Mouse (Mus musculus) naive thymus-derived CD4-positive, alpha-beta T cell, adult 5 months (primary cell): ENCODE results near the gene Phc2. TPM values are rescaled to one million over a fixed set of nuclear protein-coding genes. Genes with fewer than 3 reads are reported as not detected.

Experiments used
- polyA plus RNA-seq: library from polyadenylated mRNA; unstranded; fragments of 100-300 nt; shearing (Covaris generic); gene quantifications from one replicate; pipeline ENCODE4 v1.2.1, GENCODE M21; 2017

Gene Phc2
- polyA plus RNA-seq = 140 TPM

DNA sequence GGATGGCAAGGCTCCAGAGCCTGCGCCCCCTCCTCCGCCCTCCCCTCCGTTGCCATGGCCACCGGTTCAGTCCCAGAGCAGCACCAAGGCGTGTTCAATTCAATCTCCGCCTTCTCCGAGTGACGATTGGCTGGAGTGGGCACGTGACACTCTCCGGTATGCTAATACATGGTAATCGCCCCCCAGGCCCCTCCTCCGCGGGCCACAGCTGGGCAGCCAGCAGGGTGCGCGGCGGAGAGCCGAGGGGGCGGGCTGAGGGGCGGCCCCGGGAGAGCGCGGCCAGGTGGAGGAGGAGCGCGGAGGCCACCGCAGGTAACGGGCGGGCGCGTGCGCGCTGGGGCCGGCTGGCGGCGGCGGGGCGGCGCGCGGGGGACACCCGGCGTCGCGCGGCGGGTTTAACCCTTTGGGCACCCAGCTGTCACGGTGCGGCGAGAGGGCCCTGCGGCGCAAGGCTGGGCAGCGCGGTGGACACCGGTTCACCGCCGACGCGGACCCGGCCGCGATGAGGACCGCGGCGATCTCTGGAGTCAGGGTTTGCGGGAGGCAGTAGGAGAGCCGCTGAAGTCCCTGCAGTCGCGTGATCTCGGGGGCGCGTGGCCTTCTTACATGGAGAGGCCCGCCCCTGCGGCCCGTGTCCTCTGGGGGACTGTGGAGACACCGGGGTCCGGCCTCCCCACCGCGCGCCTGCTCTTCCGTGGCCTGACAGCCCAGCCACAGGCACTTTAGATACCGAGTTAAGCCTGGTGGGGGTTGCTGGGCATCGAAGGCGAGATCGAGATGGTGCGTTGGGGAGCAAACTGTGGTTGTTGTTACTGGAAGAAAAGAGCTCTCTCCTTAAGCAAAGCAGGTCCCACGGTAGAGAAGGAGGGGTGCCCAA lies at the start of gene Phc2:
Gene Phc2 (plus strand): TSS at position 198 of the 877 bp plus-strand sequence.

DNA sequence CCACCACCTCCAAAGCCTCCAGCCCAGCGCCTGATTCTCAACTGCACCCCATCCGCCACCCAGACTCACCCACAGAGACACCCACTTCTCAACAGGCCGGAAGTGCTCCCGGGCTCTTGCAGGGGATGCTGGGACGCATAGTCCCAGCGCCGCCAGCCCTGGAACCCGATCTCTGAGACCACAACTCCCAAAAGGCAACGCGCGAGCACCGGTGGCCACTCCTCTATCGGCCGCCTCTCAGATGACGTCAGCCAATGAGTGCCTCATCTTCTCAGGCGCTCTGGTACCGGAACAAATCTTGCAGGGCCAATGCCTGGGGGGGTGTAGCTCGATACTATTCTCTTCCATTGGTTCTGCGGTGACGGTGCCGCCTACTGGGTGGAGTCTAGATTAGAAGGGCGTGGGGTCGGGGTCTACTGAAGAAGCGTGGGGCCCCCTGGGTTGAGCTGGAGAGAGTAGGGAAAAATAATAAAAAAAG lies 44.5 kb upstream of the Phc2 start, which contains the start of gene Zscan20:
Gene Zscan20 (minus strand): TSS at position 174 of the 478 bp plus-strand sequence.

DNA sequence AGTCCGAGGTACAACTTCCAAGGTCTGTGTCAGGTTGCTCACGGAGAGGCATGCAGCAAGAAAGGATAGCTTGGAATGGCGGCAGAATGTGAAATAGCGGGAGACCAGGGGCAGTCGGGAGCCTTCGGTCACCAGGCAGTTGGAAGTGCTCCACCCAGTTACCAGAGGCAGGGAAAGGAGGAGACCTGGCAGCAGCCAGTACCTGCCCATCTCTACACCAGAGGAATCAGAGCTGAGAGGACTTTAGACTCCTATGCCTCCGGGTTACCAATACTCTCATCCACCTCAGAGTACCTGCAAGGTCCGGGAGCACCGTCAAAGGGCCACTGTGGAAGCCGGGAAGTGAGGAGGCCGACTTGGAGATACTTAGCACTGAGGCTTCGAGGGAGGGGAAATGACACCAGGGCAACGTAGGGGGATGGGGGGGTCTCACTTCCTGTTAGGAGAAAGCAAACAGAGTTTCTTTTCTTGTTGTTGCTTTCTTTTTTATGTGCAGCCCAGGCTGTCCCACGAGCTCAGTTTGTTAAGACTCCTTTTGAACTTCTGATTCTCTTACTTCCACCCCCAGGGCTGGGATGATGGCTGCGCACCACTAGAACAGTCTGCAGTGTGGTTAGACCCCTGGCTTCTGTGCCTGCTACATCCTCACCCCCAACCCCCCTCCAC lies 36.1 kb upstream of the Phc2 start, which contains the start of gene Tlr12:
Gene Tlr12 (minus strand): TSS at position 374 of the 666 bp plus-strand sequence.

DNA sequence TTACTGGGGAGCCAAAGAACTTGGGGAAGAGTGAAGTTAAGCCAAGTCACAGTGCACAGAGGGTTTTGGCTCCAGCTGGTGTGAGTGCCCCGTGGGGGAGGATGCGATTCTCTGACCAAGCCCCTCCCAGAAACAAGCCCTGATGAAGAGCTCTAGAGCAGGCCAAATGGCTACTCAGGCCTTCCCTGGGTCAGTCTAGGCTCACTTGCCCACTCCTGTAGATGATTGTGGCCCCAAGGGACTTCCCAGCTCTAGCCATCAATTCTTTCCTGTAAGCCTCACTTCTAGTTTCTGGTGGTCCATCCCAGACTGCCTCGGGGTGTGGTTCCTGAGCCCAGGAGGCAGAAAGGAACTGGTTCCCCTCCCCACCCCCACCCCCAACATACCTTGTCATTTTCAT lies 100.6 kb downstream of the Phc2 start, which contains the start of gene A3galt2:
Gene A3galt2 (plus strand): TSS at position 301 of the 400 bp plus-strand sequence.

Other genes starting within 250 kb of the Phc2 start
- 4.9 TPM for gene Zscan20, start 44.6 kb upstream of the Phc2 start, polyA plus RNA-seq
- gene Tlr12, start 36.1 kb upstream of the Phc2 start, polyA plus RNA-seq = 2.0 TPM
- not detected for gene A3galt2, start 100.7 kb downstream of the Phc2 start, polyA plus RNA-seq
- 19.3 TPM for gene Zfp362, start 151.3 kb downstream of the Phc2 start, polyA plus RNA-seq
- 9.0 TPM for gene Trim62, start 228.9 kb downstream of the Phc2 start, polyA plus RNA-seq